Mouse (Mus musculus) urinary bladder, postnatal 10 days (tissue): ENCODE results near the gene Srek1ip1.
A peak's percentile ranks its signal among the peaks of the same experiment; 100 is the strongest.

Source experiments
- DNase-seq: peaks from one replicate; pipeline ENCODE4 v3.0.0; 2022; ENCODE audit warnings: low spot score

Gene Srek1ip1

DNA sequence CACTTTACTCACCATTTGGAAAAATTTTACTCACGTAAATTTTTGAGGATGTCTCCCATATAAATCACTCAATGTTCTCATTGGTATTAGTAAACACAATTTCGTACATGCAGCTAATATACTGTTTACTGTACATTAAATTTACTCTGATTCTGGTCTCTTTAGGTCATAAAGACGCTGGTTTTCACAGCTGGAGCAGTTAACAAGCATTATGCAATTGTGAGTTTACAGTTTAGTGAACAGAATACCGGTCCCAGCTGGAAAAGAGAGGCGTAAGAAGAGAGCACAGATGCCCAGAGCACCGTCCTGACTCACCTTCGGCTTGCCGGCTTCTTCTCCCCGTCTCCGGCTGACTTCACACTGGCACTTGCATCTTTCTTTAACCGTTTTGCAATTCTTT, at the start of gene Srek1ip1:
Srek1ip1 (plus strand) TSS at position 301 of the 400 bp plus-strand sequence.
- no peak for DNase-seq

DNA sequence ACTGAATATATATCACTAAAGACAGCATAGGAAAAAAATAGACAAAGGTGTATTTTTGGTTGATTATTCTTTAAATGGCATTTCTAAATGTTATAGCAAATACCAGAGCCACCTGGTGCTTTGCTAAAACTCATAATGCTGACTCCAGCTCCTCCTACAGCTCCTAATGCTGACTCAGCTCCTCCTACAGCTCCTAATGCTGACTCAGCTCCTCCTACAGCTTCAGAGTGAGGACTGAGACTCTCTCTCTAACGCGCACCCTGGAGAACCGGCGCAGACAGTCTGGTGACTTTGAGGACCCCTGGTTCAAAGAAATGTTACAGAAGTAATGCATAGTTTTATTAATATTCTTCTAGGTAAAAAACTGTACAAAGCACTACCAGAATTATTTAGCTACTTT, 49.4 kb upstream of the Srek1ip1 start:
- no peak for DNase-seq

DNA sequence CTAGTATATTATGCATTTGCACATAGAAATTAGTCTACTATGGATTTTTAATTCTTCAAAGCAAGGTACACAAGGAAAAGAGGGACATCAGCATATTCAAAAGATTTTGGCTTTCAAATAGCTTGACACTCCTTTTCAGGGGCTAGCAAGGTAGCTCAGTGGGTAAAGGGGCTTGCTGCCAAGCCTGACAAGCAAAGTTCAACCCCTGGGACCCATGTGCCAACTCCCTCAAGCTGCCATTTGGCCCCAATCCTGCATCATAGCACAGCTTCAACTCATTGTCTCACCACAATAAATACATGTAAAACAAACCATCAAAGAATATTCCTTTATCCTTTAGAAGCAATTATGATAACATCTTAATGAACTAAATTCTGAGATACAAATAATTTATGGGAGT, 45.3 kb upstream of the Srek1ip1 start:
- no peak for DNase-seq

DNA sequence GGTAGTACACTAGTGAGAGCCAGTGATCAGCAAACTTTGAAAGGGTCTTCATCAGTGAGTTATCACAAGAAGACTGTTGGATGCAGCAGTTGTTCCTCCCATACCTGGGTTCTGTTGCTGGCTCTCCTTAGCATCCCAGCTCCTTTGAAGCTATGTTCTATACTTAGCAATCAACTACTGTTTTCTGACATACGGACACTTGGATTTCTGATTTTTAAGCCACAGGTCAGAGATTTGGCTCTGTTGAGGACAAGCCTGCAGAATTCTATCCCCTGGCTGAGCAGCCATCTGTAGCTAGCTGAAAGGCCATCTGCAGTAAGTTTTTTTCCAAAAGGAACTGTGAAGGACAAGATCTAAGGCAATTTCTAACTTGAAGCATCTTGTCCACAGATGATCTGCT, 32.9 kb upstream of the Srek1ip1 start:
- no peak for DNase-seq

DNA sequence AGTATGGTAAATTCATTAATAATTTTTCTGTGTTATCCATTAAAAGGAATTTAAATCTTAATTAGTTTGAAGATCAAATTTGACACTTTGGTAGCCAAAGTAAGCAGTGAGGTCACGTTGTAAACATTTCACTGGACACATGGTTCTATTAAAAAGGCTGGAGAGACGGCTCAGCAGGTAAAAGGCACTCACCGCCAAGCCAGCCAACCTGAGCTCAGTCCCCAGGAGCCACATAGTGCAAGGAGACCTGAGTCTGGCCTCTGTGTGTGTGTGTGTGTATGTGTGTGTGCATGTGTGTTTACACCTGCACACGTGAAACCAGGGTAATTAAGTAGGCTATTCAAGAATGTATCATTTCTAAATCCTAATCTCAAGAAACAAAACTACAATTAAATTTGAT, 29.9 kb upstream of the Srek1ip1 start:
- DNase-seq = no peak

DNA sequence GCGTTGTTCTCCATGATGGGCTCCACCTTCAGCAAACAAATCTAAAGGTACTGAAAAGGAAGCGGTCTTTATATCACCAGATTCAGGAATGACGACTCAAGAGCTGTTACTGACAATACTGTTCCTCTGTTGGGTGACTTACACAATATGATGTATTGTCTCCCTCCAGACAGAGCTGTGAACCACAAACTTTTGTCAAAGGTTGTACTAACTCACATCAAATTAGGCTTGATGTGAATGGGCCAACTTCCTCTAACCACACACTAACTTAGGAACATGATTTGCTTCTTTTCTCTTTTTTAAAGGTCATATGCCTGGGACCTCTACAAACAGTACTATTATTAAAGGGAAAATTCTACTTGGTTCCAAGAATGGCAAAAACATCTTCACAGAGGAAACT, 29.1 kb upstream of the Srek1ip1 start:
- no peak for DNase-seq

DNA sequence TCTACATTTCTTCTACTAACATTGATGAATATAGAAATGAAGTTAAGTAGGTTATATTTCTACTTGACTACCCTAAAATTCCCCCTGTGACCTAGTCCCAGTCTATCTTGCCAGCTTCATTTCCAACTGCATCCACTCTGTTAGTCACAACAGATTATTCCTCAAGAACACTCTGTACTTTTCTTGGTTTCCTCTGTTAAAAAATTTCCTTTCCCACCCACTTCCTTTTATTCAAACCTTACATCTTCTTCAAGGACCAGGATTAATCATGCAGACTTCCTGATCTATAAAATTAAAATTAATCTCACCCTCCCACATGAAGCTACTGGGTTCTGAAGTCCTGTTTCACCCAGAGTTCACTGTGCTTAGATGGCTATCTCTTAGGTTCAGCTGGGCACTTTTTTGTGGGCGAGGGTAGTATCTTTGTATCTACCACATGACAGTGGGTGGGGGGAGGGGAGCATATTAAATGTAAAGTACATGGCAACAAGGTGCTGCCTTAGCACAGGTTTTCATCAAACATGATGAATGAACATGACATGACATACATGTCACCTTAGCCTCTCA, 13.1 kb upstream of the Srek1ip1 start:
- DNase-seq = no peak

DNA sequence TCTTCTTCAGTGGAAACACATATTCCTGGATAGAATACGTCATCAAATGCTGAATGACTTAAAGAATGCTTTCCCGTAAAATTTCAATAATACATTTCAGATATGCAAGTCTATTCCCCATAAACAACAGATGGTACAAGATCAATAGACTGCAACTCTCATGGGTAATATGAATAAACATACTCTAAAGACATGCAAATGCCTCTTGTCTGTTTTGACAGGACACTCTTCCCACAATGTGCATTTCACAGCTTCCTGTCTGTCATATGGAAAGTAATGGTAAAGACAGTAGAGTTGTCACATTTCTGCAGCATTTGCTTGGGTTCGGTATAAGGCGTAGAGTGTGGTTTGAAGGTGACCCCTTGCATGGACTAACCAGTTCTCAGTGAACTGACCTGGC, 5.0 kb upstream of the Srek1ip1 start:
- no peak for DNase-seq

DNA sequence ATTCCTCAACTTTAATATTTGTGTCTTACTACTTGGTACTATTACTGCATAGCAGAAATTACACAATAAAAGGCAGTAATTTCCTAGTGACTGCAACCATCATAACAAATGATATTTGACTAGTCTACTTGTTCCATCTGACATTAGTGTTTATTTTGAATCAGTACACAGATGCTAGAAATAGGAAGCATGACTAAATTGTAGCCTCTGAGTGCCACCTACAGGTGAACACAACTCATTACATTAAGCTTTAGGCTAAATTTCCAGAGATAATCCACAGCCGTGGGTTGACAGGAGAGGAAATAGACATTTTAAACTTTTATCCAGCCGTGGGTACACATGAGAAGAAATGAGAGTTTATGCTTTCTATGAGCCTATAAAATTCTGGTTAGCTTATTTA, 2.6 kb upstream of the Srek1ip1 start:
- DNase-seq = no peak

DNA sequence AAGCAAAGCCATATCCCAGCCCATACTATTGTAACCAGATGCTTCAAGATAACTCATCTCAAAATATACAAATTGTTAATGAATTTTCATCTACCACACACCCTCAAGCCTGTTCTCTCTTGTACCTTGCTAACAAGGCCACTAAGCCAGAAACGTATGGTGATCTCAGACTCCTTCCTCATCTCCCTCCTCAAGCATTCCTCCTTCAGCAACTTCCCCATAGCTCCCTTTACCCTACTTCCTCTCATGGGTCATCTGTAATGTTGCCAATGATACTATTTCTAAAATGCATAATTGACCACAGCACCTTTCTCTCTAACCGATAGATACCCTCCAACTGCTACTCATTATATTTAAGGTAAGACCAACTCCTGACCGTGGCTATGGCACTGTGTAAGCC, 2.1 kb downstream of the Srek1ip1 start:
- no peak for DNase-seq

DNA sequence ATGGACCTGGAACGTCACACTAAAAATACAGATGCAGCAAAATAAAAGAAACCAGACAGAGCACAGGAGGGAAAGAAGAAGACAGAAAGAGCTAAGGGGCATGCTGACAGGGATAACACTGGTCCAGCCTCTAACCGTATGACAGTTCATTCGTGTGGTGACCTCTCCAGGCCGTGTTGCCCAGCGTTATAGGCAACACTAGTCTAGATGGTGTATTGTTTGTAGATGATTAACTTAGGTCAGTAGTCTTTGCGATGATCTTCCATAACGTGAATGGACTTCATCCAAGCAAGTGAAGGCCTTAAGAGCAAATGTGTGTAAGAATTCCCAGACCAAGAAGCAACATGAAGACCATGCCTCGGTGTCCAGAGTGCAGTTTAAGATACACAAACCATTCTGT, 6.8 kb downstream of the Srek1ip1 start:
- no peak for DNase-seq

DNA sequence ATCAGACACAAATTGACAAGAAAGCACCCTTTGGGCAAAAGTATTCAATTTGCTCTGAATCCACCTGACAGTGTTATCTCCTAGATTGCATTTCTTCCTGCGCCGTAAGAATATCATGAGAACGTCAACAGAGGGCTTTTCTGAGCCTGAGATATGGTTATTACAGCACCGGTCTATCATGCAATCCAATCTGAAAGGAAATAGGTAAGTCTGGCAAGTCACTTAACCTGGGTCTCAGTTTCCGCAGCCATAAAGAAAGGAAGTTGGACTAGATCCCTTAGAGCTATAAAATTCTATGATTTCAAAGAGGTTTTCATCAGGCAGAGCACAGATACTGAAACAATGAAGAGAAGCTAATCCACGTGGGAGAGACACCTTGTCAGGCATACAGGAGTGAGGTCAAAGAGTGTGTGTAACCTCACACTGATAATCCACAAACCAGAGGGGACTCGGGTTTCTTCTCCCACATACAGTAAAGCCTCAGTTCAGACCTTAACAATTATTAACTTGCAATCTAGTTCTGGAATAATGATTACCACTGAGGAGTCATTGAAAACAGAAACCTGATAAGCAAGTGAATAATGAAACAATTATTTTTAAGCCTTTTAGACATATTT, 7.4 kb downstream of the Srek1ip1 start:
- no peak for DNase-seq

DNA sequence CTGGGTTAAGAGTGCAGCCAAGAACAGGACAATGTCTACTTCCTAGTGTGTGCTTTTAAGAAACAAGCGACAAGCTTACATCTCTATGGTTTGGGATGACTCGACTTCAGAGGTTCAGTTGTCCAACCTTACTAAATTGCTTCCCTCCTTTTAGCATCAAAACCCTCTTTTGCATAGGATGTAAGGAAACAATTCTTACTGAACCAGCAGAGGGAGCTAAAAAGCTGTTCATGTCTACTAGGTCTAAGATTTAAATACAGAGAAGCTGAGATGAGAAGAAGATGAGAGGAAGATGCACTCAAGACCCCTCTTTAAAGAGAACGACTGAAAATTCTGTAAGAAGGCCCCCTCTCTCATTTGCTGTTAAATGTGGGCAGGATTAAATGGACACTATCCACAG, 13.4 kb downstream of the Srek1ip1 start:
- no peak for DNase-seq

DNA sequence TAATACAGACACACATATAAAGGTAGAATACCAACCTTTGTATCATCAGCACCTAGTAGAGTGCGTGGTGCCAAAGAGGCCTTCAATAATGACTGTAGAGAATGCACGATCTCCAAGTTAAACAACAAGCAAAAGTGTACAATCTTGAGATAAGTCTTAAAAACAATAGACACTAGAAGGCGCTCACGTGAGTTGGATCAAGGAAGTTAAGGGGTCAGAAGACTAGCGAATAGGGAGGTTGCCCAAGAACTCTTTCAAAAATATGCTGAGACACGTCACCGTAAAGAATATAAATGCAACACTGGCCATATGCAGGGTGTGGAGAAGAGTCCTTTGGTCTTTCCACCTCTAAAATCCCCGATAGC, 24.0 kb downstream of the Srek1ip1 start:
- DNase-seq = no peak

DNA sequence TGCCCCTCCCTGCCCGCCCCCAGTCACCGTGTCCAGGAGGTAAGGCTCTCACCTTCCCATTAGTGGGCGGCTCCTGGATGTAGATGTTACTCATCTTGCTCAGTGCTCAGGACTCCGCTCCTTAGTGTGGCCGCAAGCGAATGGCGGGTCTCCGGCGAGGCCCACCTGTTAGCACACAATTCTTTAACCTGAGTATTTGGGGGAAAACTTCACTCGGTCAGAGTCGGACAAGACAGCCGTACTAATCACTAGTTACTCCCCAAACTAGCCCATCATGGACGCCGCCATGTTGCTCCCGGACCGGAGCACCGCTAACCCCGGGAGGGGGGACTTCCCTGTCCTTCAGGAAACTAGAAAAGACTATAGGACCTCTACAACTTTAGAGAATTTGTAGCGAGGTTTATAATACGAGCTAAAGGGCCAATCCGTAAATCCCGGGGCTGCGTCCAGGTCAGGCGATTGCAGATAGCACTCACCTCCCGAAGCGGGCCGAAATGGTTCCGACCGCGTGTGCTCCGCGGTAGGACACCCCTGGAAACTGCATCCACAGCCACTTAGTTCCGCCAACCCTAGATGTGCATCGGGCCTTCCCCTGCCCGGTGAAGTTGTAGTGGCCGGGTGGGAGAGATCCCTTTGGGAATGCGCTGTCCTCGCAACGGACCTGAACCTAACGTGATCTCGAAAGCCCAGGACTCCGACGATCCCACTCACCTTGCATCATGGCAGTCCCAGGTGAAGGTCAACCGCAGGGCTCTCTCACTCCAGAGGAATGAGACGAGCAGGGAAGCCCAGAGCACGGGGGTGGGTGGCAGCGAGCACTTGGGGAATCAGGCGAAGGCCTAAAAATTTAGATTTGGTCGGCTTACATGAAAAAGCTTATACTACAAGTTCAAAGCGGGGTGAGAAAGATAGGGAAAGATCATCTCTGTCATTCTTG, 24.6 kb downstream of the Srek1ip1 start, which contains the start of gene Cwc27:
Cwc27 (minus strand) TSS at position 508 of the 937 bp plus-strand sequence.
- DNase-seq = peak; percentile 14

DNA sequence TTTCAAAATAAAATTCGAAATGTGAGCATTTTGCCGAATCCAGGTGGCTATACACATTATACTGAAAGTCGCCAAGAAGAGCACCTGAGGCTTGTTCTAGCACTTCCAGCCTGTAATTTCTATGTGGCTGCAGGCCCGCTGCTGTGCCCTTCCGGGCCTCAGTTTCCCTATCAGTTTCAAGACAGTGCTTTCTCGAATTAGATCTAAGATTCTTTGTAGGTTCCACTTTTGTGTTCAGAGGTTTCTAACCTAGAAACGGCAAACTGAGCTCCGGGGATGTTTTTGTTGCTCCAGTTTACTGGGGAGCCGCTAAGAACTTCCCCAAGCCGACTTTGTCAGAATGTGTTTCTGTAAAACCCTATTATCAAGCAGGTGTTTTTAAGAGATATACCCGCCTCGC, 25.4 kb downstream of the Srek1ip1 start:
- no peak for DNase-seq

DNA sequence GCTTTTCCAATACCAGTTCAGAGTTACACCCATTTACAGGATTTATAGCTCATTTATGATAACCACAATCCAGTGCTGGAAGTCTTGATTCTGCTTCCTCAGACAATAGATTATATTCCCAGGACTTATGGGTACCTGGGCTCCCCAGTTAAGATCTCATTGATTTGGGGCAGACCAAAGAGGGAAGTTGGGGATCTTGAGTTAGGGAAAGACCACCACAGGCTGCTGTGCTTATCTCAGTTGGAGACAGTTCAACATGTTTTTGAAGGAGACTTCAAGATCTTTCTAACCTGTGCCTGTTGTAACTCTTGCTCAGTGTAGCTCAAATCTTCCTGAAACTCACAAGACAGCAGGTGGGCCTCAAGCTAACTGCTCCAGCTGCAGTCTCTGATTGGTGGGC, 28.9 kb downstream of the Srek1ip1 start:
- no peak for DNase-seq

DNA sequence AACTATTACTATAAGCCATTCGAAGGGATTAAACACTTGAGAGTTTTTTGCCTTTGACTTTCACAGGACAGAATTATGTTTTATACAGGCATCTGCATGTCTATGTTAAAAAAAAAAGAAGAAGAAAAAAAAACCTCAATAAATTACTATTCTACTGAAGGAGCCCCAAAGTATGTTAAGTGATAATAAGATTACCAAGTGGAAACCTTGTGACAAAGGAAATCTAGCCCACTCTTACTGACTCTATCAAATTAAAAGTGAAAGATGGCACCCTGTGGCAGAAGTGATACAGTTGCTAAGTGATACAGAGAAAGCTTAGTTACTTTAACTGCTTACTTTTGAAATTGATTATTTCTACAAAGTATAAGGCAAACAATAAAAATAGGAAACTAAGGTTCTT, 29.6 kb downstream of the Srek1ip1 start:
- DNase-seq = no peak

DNA sequence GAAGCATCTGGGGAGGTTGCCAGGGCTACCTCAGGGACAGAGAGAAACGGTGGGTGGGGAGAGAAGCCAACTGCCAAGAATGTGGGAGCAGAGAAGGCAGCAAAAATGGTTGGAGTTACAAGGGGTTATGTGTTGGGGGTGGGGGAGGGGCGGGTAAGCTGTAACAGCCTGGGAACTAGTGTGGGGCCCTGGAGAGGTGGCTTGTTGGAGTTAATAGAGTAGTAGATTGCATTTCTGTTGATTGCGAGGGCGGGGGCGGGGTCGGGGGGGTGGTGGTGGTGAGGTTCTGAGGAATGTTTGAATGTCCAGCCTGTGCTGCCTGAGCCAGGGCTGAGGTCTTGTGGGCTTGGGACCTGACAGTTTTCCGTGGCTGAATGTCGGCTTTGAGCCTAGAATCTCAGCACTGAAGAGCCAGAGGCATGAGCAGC, 30.1 kb downstream of the Srek1ip1 start:
- no peak for DNase-seq

DNA sequence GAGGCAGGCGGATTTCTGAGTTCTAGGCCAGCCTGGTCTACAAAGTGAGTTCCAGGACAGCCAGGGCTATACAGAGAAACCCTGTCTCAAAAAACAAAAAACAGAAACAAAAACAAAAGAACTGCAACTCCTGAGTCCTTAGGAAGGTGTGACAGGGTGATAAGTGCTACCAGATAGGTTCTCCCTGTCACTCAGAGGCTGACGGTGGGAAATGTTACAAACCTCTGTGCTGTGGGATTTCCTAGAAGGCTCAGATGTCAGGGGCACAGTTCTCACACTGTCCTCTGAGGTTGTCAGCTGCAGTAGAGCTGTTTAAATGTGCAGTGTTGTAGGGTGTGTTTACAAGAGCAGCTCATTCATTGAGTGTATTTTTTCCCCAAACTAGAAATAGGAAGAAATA, 33.2 kb downstream of the Srek1ip1 start:
- DNase-seq = no peak

DNA sequence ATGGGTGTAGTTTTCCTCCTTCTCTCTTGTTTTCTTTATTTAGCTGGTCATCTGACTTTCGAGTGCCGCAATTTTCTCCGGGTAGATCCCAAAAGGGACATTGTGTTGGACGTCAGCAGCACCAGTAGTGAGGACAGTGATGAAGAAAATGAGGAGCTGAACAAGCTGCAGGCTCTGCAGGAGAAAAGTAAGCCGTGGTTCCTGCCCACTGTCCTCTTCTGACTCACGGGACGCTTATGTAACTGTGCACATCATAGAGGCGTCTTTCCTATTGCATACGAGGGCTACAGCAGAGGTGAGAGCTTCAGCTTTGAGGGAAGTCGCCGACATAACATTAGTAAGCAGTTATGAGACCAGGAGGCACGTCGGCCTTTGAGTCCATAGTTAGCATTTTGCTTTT, 40.5 kb downstream of the Srek1ip1 start:
- DNase-seq = no peak

DNA sequence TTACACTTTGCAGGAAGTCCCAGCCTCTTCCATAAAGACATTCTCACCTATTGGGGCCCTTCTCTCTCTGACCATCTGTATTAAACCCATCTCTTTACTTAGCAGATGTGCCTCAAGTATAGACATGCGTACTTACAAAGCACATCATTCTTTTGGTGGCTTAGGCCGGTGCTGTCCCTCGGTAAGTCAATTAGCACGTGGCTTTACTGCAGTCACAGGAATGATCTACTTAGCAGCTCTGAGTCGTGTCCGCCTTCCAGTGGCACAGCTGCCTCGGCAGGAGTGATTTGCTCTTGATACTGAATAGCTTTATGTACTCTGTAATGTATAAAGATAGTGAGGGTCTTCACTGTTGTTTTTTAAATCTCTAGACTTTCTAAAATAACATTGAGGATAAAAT, 45.3 kb downstream of the Srek1ip1 start:
- DNase-seq = no peak

DNA sequence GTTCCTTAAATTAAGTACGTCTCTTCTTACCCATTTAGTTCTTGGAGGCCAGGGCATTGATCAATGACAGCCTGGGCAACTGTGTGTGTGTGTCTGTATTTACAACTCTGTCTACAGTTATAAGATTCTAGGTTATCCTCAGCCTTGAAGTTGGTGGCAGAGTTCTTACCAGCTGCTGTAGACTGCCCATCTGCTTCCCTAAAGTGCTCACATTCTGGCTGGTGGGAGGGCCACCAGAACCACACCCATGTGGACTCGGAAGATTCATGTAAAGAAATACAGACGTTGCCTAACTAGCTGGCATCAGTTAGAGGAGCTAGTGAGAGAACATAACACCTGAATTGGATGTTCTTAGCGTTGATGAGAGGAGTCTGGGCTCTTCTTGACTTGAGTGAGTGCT, 49.7 kb downstream of the Srek1ip1 start:
- DNase-seq = no peak
